Mouse (Mus musculus) hindbrain, postnatal 0 days (tissue): ENCODE measurements at regions not wholly inside any gene's neighbourhood (a gene's known extent, or its start where the extent isn't known, plus 50 kb on each side); places are given as distances from the start of the nearest gene placed in this dataset.

ENCODE experiments used
- ATAC-seq: fragments of 200-750 bp; cut with Nextera tagmentation; 2 replicates; pipeline ENCODE4 v1.8.0; 2017; ENCODE audit warnings: mild to moderate bottlenecking, moderate TSS enrichment, moderate library complexity
- DNase-seq: peaks from one replicate; pipeline ENCODE4 v3.0.0-alpha.2; 2015; ENCODE audit warnings: low spot score
- H3K27ac ChIP-seq: fragments of 300-500 bp; sonication (generic); 2 replicates; pipeline ENCODE4 v1.5.1; 2014; ENCODE audit warnings: mild to moderate bottlenecking
- H3K27me3 ChIP-seq: fragments of 300-500 bp; sonication (generic); 2 replicates; pipeline ENCODE4 v1.6.1; 2014; ENCODE audit warnings: low read length, mixed read lengths; ENCODE audit not compliant: insufficient read depth
- H3K36me3 ChIP-seq: fragments of 300-500 bp; sonication (generic); 2 replicates; pipeline ENCODE4 v1.6.1; 2014; ENCODE audit warnings: low read length, mixed read lengths; ENCODE audit not compliant: insufficient read depth
- H3K4me1 ChIP-seq: fragments of 300-500 bp; sonication (generic); 2 replicates; pipeline ENCODE4 v1.6.1; 2014; ENCODE audit warnings: antibody characterized with exemption, low read length, mixed read lengths; ENCODE audit not compliant: insufficient read depth
- H3K4me2 ChIP-seq: fragments of 300-500 bp; sonication (generic); 2 replicates; pipeline ENCODE4 v1.6.1; 2014; ENCODE audit warnings: low read depth, mild to moderate bottlenecking, low read length, moderate library complexity, mixed read lengths
- H3K4me3 ChIP-seq: fragments of 300-500 bp; sonication (generic); 2 replicates; pipeline ENCODE4 v1.5.1; 2014; ENCODE audit warnings: low read length
- H3K9ac ChIP-seq: fragments of 300-500 bp; sonication (generic); replicated peaks from 2 replicates; pipeline ENCODE4 v1.6.1; 2014; ENCODE audit warnings: mild to moderate bottlenecking, low read length, moderate library complexity, mixed read lengths
- H3K9me3 ChIP-seq: fragments of 300-500 bp; sonication (generic); 2 replicates; pipeline ENCODE4 v1.6.1; 2016; ENCODE audit warnings: low read length, mixed read lengths
- CTCF ChIP-seq: IDR thresholded peaks from 2 replicates; pipeline ENCODE4 v1.5.1; 2016; ENCODE audit warnings: antibody characterized with exemption, control low read depth, low read depth
- WGBS: fragments of 180-500 bp; shearing (Covaris S2); extraction: QIAGEN DNeasy Blood & Tissue Kit; methylation state at CpG from one replicate; pipeline ENCODE4 v1.1.7; 2014; 5-methylcytosine and 5-hydroxymethylcytosine counted together

GRCm38 (mm10) chr8:15734461-15734860 lies 688.6 kb upstream of the BB014433 start:
- H3K36me3 ChIP-seq, result no peaks in the 10 kb centered on the region
- DNase-seq (peak; percentile 74), ATAC-seq (no peak)
- no peaks in the 10 kb centered on the region for H3K27me3 ChIP-seq
- H3K9me3 ChIP-seq, result no peaks in the 10 kb centered on the region
- H3K27ac ChIP-seq, result no peak overlapping the region
- H3K4me1 ChIP-seq, result no peaks in the 10 kb centered on the region
- no peak overlapping the region for H3K9ac ChIP-seq
- WGBS, result 43% methylated on average over 2 of the region's 2 CpGs
- no peak overlapping the region for H3K4me3 ChIP-seq
- H3K4me2 ChIP-seq, result no peak overlapping the region
- peak; percentile 73 for TF ChIP-seq CTCF

GRCm38 (mm10) chr8:15731324-15731723 lies 685.4 kb upstream of the BB014433 start:
- H3K27ac ChIP-seq, result no peak overlapping the region
- no peaks in the 10 kb centered on the region for H3K36me3 ChIP-seq
- H3K4me2 ChIP-seq, result no peak overlapping the region
- no peak overlapping the region for H3K9ac ChIP-seq
- no peak overlapping the region for H3K4me3 ChIP-seq
- DNase-seq (no peak), ATAC-seq (no peak)
- H3K4me1 ChIP-seq, result no peaks in the 10 kb centered on the region
- H3K27me3 ChIP-seq, result no peaks in the 10 kb centered on the region
- WGBS, result 86% methylated on average over 2 of the region's 2 CpGs
- no peak for TF ChIP-seq CTCF
- H3K9me3 ChIP-seq, result no peaks in the 10 kb centered on the region

- H3K4me2 ChIP-seq, result no peak overlapping the region
- 7% methylated on average over 1 of the region's 1 CpGs for WGBS
- no peaks in the 10 kb centered on the region for H3K36me3 ChIP-seq
- H3K9ac ChIP-seq, result no peak overlapping the region
- H3K27ac ChIP-seq, result no peak overlapping the region
- H3K27me3 ChIP-seq, result no peaks in the 10 kb centered on the region
- H3K4me3 ChIP-seq, result no peak overlapping the region
- ATAC-seq (no peak), DNase-seq (peak; percentile 80)
- no peaks in the 10 kb centered on the region for H3K4me1 ChIP-seq
- TF ChIP-seq CTCF, result peak; percentile 78
- no peaks in the 10 kb centered on the region for H3K9me3 ChIP-seq
These were observed 683.2 kb upstream of the BB014433 start for GRCm38 (mm10) chr8:15729075-15729474.

GRCm38 (mm10) chr8:15726310-15726709 lies 680.4 kb upstream of the BB014433 start:
- H3K4me1 ChIP-seq, result no peaks in the 10 kb centered on the region
- ATAC-seq (no peak), DNase-seq (no peak)
- no peak overlapping the region for H3K27ac ChIP-seq
- no peaks in the 10 kb centered on the region for H3K36me3 ChIP-seq
- no peak overlapping the region for H3K4me3 ChIP-seq
- H3K9ac ChIP-seq, result no peak overlapping the region
- H3K27me3 ChIP-seq, result no peaks in the 10 kb centered on the region
- no peak overlapping the region for H3K4me2 ChIP-seq
- H3K9me3 ChIP-seq, result no peaks in the 10 kb centered on the region
- no peak for TF ChIP-seq CTCF
- WGBS, result 92% methylated on average over 6 of the region's 6 CpGs
